Mouse (Mus musculus): ENCODE data around the gene 3110040N11Rik.

DNA sequence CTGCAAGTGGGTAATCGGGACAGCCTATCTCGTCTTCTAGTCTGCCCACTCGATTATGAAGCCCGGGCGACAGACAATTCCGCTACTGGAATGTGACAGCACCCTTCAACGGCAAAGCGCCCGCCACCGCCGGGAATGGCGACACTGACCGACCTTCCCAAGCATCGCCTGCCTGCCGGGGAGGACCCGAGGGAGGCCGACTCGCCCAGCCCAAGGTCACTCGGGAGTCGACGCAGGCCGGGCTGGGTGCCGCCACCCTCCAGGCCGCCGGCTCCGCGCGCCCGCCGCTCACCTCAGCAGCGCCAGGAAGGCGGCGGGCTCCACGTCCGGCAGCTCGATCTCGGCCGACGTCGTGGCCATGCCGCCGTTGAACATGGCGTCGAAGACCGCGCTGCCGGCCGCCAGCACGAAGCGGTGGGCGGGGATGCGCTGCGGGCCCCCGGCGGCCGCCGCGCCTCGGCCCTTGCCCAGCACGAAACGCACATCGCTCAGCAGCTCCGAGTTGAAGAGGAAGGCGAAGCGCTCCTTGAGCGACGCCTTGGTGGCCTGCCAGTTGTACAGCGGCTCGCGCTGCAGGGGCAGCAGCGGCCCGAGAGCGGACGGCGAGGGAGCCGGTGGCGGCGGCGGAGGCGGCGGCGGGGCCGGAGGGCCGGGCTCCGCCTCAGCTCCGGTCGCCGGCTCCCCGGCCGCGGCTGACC is 39.6 kb upstream of the 3110040N11Rik start:
- TF ChIP-seq TAL1 (IDR thresholded peaks at IDR 0.05; ENCODE audit: low read length): no peak
- no peak for TF ChIP-seq GATA1 (IDR thresholded peaks at IDR 0.05; ENCODE audit: low read length)

Measured in erythroblast, embryonic 14.5 days (primary cell).